Mouse (Mus musculus) ES-CJ7 (cell line): ENCODE measurements around the gene Kdm6a.

ENCODE experiments used
- DNase-seq: peaks from one replicate; pipeline ENCODE4 v3.0.0; 2011; ENCODE audit warnings: low read depth, low spot score

Gene Kdm6a

GRCm38 (mm10) chrX:18162192-18162857 lies at the start of gene Kdm6a:
Kdm6a (plus strand) TSS chrX:18162575.
- DNase-seq = peak; percentile 97

- no peak for DNase-seq
Measured at GRCm38 (mm10) chrX:18145557-18145956, 16.8 kb upstream of the Kdm6a start, which contains the start of gene Dusp21. Dusp21 (plus strand) TSS chrX:18145857.

GRCm38 (mm10) chrX:18160734-18161442 lies 1.5 kb upstream of the Kdm6a start:
- no peak for DNase-seq

GRCm38 (mm10) chrX:18161796-18162191 lies 581 bp upstream of the Kdm6a start:
- DNase-seq = no peak

GRCm38 (mm10) chrX:18162861-18163731 lies 721 bp downstream of the Kdm6a start:
- DNase-seq = peak; percentile 11

GRCm38 (mm10) chrX:18163917-18164624 lies 1.7 kb downstream of the Kdm6a start:
- peak; percentile 42 for DNase-seq

GRCm38 (mm10) chrX:18165121-18165520 lies 2.7 kb downstream of the Kdm6a start:
- DNase-seq = no peak

GRCm38 (mm10) chrX:18166961-18167360 lies 4.6 kb downstream of the Kdm6a start:
- no peak for DNase-seq

- DNase-seq = peak; percentile 31
Measured at GRCm38 (mm10) chrX:18168940-18169339, 6.6 kb downstream of the Kdm6a start.

- DNase-seq = no peak
Measured at GRCm38 (mm10) chrX:18174831-18175230, 12.5 kb downstream of the Kdm6a start.

GRCm38 (mm10) chrX:18177803-18178202 lies 15.4 kb downstream of the Kdm6a start:
- DNase-seq = no peak

GRCm38 (mm10) chrX:18179492-18179891 lies 17.1 kb downstream of the Kdm6a start:
- no peak for DNase-seq

GRCm38 (mm10) chrX:18187203-18187602 lies 24.8 kb downstream of the Kdm6a start:
- no peak for DNase-seq

- no peak for DNase-seq
Measured at GRCm38 (mm10) chrX:18188293-18188692, 25.9 kb downstream of the Kdm6a start.

- no peak for DNase-seq
Measured at GRCm38 (mm10) chrX:18239572-18239971, 77.2 kb downstream of the Kdm6a start.

- no peak for DNase-seq
Measured at GRCm38 (mm10) chrX:18250621-18251020, 88.2 kb downstream of the Kdm6a start.

- DNase-seq = peak; percentile 55
Measured at GRCm38 (mm10) chrX:18254767-18255166, 92.4 kb downstream of the Kdm6a start.

GRCm38 (mm10) chrX:18258238-18258809 lies 95.9 kb downstream of the Kdm6a start:
- DNase-seq = no peak

GRCm38 (mm10) chrX:18278561-18278960 lies 116.2 kb downstream of the Kdm6a start:
- DNase-seq = no peak

- DNase-seq = no peak
Measured at GRCm38 (mm10) chrX:18280134-18280533, 117.8 kb downstream of the Kdm6a start.
